Mouse (Mus musculus) spleen, adult 2 months (tissue): ENCODE data around the gene Gm42421. TPM values are rescaled to one million over a fixed set of nuclear protein-coding genes. Genes with fewer than 3 reads are reported as not detected.

Experiments
- DNase-seq, 2 experiments: peaks; one replicate each; pipeline versions ENCODE4 v3.0.0 to v3.0.0-alpha.2; 2012 to 2021; ENCODE audit warnings: low spot score in 2 of 2, low read depth in 1 of 2
- H3K27ac ChIP-seq: fragments of 200-500 bp; 2 replicates; pipeline ENCODE4 v1.5.1; 2012; ENCODE audit warnings: low read length, inconsistent platforms; ENCODE audit not compliant: insufficient read depth
- H3K27me3 ChIP-seq: fragments of 200-500 bp; 2 replicates; pipeline ENCODE4 v1.6.1; 2012; ENCODE audit warnings: mild to moderate bottlenecking, moderate library complexity, low read length, inconsistent platforms; ENCODE audit not compliant: control insufficient read depth, insufficient read depth
- H3K36me3 ChIP-seq: fragments of 200-500 bp; 2 replicates; pipeline ENCODE4 v1.6.1; 2012; ENCODE audit warnings: mild to moderate bottlenecking, low read length, inconsistent platforms; ENCODE audit not compliant: control insufficient read depth, insufficient read depth
- H3K4me1 ChIP-seq: fragments of 200-500 bp; 2 replicates; pipeline ENCODE4 v1.6.1; 2011; ENCODE audit warnings: inconsistent platforms; ENCODE audit not compliant: control insufficient read depth, insufficient read depth, insufficient read length
- H3K4me3 ChIP-seq: fragments of 200-500 bp; 2 replicates; pipeline ENCODE4 v1.5.1; 2011; ENCODE audit warnings: mild to moderate bottlenecking, inconsistent platforms; ENCODE audit not compliant: insufficient read depth, insufficient read length; ENCODE audit errors: extremely low read depth
- CTCF ChIP-seq: fragments of 200-500 bp; IDR thresholded peaks from 2 replicates; pipeline ENCODE4 v1.5.1; 2011; ENCODE audit warnings: mild to moderate bottlenecking, inconsistent platforms; ENCODE audit not compliant: insufficient read depth, insufficient read length, insufficient replicate concordance; ENCODE audit errors: extremely low read depth
- POLR2A ChIP-seq: fragments of 200-500 bp; IDR thresholded peaks from 2 replicates; pipeline ENCODE4 v1.6.1; 2011; ENCODE audit warnings: low read depth, low read length, inconsistent platforms
- WGBS: fragments of 180-500 bp; shearing (Covaris S2); methylation state at CpG from one replicate; pipeline ENCODE4 v1.1.7; 2018; 5-methylcytosine and 5-hydroxymethylcytosine counted together
- polyA plus RNA-seq: library from polyadenylated mRNA; depleted of rRNA; stranded (reverse); fragments of >200 nt; gene quantifications from 2 replicates; pipeline ENCODE4 v1.2.3, GENCODE M21; 2012

Gene Gm42421
- polyA plus RNA-seq, 1 experiment, result not detected

- H3K27me3 ChIP-seq, result no peaks in the 10 kb centered on the region
- no peak overlapping the region for H3K27ac ChIP-seq
- 89% methylated on average over 6 of the region's 6 CpGs for WGBS
- no peak overlapping the region for H3K4me3 ChIP-seq
- H3K36me3 ChIP-seq, result peaks cover 41% of the 10 kb centered on the region
- TF ChIP-seq CTCF (no peak), POLR2A (no peak)
- H3K4me1 ChIP-seq, result no peaks in the 10 kb centered on the region
- DNase-seq, result no peak
Observed at GRCm38 (mm10) chr5:143924781-143925452, 3.1 kb upstream of the Gm42421 start.

GRCm38 (mm10) chr5:143929291-143929690 lies 1.3 kb downstream of the Gm42421 start:
- Histone ChIP-seq H3K27me3 (no peaks in the 10 kb centered on the region), H3K36me3 (peaks cover 38% of the 10 kb centered on the region), H3K4me1 (no peaks in the 10 kb centered on the region), H3K27ac (no peak overlapping the region), H3K4me3 (no peak overlapping the region)
- TF ChIP-seq POLR2A, result no peak
- no peak for TF ChIP-seq CTCF
- DNase-seq, result no peak
- WGBS, result 98% methylated on average over 4 of the region's 4 CpGs

GRCm38 (mm10) chr5:143930656-143931055 lies 2.7 kb downstream of the Gm42421 start:
- no peak for DNase-seq
- H3K36me3 ChIP-seq, result peaks cover 29% of the 10 kb centered on the region
- H3K4me3 ChIP-seq, result no peak overlapping the region
- WGBS, result 97% methylated on average over 12 of the region's 12 CpGs
- no peak for TF ChIP-seq CTCF
- TF ChIP-seq POLR2A, result no peak
- H3K4me1 ChIP-seq, result no peaks in the 10 kb centered on the region
- no peaks in the 10 kb centered on the region for H3K27me3 ChIP-seq
- no peak overlapping the region for H3K27ac ChIP-seq

GRCm38 (mm10) chr5:143931863-143932580 lies 4.0 kb downstream of the Gm42421 start:
- no peaks in the 10 kb centered on the region for H3K27me3 ChIP-seq
- no peak for DNase-seq
- no peak overlapping the region for H3K4me3 ChIP-seq
- H3K4me1 ChIP-seq, result no peaks in the 10 kb centered on the region
- no peak for TF ChIP-seq CTCF
- no peak for TF ChIP-seq POLR2A
- H3K27ac ChIP-seq, result no peak overlapping the region
- peaks cover 21% of the 10 kb centered on the region for H3K36me3 ChIP-seq
- WGBS, result 94% methylated on average over 6 of the region's 6 CpGs

GRCm38 (mm10) chr5:143932831-143933230 lies 4.9 kb downstream of the Gm42421 start, which contains the start of gene Rsph10b:
Rsph10b (plus strand) TSS chr5:143933035.
- Histone ChIP-seq H3K4me1 (no peaks in the 10 kb centered on the region), H3K27ac (no peak within 1 kb of the TSS), H3K36me3 (peaks cover 21% of the 10 kb centered on the region), H3K4me3 (no peak within 1 kb of the TSS), H3K27me3 (no peaks in the 10 kb centered on the region)
- DNase-seq, result no peak
- TF ChIP-seq POLR2A (no peak), CTCF (no peak)
- WGBS, result 65% methylated on average over 8 of the region's 8 CpGs

GRCm38 (mm10) chr5:143933414-143933813 lies 5.4 kb downstream of the Gm42421 start:
- no peak for DNase-seq
- H3K27me3 ChIP-seq, result no peaks in the 10 kb centered on the region
- H3K4me1 ChIP-seq, result no peaks in the 10 kb centered on the region
- no peak for TF ChIP-seq CTCF
- TF ChIP-seq POLR2A, result no peak
- 95% methylated on average over 11 of the region's 11 CpGs for WGBS
- no peak overlapping the region for H3K27ac ChIP-seq
- H3K4me3 ChIP-seq, result no peak overlapping the region
- peaks cover 19% of the 10 kb centered on the region for H3K36me3 ChIP-seq

GRCm38 (mm10) chr5:143933875-143934274 lies 5.9 kb downstream of the Gm42421 start:
- no peaks in the 10 kb centered on the region for H3K4me1 ChIP-seq
- H3K27ac ChIP-seq, result no peak overlapping the region
- no peak for DNase-seq
- H3K27me3 ChIP-seq, result no peaks in the 10 kb centered on the region
- H3K36me3 ChIP-seq, result peaks cover 15% of the 10 kb centered on the region
- TF ChIP-seq POLR2A (no peak), CTCF (no peak)
- no peak overlapping the region for H3K4me3 ChIP-seq
- WGBS, result 100% methylated on average over 1 of the region's 1 CpGs
